Mouse (Mus musculus): Measurements from ENCODE around the gene Eras.
"Not testable (repeated sequence)": the region's sequence is repeated elsewhere in the genome, so short reads cannot be mapped to it uniquely, and the experiment has no call there.

The Eras gene

DNA sequence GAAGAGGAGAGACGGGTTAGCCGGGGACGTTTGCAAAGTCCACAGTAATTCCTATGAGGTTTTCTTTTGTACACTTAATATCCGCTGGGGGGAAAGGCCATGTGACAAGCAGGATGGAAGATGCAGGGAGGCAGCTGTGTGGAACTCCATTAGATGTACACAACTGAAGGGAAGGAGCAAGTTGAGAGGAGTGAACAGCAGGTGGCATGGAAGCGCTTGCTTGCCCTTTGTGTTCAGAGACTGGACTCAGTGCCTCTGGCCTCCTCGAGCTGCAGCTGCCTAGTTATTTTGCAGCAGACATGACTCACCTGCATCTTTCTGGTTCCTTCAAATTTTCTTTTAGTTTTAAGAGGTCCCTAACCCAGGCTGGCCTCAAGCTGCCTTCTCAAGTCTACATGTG lies 17.9 kb downstream of the Eras start:
- no peak for DNase-seq (ENCODE audit: low spot score in 2 of 2)

DNA sequence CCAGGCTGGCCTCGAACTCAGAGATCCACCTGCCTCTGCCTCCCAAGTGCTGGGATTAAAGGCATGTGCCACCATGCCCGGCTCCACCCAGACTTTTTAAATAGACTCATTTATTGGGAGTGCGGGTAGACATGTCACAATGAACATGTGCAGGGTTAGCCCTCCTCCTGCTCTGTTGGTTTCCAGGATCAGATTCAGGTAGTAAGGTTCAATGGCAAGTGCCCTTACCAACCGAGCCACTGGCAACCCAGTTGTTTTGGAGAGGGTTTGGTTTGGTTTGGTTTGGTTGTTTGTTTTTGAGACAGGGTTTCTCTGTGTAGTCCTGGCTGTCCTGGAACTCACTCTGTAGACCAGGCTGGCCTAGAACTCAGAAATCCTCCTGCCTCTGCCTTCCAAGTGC lies 19.2 kb downstream of the Eras start, which contains the start of gene Gm10490:
TSS of gene Gm10490 (plus strand) at position 301 of the 400 bp plus-strand sequence.
- DNase-seq (ENCODE audit: low spot score in 2 of 2) = not testable (repeated sequence)

DNA sequence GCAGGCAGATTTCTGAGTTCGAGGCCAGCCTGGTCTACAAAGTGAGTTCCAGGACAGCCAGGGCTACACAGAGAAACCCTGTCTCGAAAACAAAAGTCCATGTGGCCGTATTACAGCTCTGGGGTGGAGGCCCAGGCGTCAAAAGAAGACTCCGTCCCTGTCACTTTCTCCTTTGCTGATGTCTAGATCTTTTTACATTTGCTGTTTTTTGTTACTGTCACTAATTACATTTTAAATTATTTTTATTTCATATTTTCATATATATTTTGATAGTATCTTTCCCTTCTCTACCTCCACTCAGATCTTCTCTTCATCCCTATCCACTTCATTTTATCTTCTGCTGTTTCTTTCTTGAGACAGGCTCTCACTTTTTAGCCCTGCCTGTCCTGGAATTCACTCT lies 20.7 kb downstream of the Eras start, which contains the start of gene Gm10491:
TSS of gene Gm10491 (minus strand) at position 101 of the 400 bp plus-strand sequence.
- DNase-seq (ENCODE audit: low spot score in 2 of 2) = no peak

DNA sequence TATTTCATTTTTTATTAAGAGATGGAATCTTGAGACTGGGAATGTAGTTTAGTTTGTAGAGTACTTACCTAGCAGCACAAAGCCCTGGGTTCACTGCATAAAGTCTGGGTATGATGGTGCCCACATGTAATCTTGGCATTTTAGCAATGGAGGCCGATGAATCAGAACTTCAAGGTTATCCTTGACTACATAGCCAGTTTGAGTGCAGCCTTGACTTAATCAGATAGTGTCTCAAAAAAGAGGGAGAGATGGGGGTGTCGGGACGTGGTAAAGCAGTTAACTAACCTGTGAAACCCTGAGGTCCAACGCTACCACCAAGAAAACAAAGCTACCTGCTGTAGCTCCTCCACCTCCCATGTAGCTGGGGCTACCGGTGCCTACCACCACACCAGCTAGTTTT lies 24.0 kb downstream of the Eras start:
- DNase-seq (ENCODE audit: low spot score in 2 of 2) = no peak

DNA sequence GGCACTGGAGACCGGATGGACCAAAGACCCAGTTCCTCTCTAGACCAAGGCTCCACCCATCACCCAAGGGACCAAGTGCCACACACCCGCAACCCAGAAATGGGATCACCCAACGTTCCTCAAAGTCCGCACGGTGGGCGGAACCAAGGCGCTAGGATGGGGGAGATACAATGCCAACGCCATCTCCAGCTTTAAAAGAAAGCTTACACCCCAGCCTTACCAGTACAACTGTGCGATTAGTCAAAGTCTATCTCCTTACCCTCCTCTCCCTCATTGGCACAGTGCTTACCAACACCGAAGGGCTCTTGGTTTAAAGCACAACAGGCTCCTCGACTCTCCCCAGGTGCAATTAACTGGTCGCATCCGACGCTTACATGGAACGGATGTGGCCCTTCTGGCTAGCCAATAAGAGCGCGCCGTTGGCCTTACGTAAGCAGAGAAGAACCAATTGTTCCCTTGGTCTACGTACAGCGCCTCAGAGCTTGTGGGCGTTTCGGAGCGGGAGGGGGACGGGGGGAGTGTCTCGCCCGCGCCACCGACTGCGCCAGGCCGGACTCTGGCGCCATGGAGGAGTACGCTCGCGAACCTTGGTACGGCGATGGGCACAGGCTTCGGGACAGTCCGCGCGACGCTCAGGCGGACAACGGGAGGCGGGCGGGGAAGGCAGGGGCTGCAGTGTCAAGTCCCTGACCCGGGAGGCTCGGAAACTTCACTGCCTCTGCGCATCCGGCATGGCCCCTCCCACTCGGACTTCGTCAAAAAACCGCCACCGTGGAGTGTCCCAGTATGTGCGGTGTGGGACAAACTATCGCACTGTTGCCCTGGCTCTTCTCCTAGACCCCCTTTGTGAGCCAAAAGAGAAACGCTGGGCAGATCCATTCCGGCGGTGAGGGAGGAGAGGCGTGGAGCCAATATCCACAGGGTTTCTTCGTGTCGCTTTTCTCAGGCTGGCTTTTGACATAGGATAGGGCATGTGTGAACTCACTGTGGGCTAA lies 29.2 kb downstream of the Eras start, which contains the start of the genes Pqbp1 and Timm17b:
TSS of gene Pqbp1 (minus strand) at position 390 of the 995 bp plus-strand sequence.
TSS of gene Timm17b (plus strand) at position 478 of the 995 bp plus-strand sequence.
- DNase-seq (ENCODE audit: low spot score in 2 of 2) = peak; percentile 73 to 87

DNA sequence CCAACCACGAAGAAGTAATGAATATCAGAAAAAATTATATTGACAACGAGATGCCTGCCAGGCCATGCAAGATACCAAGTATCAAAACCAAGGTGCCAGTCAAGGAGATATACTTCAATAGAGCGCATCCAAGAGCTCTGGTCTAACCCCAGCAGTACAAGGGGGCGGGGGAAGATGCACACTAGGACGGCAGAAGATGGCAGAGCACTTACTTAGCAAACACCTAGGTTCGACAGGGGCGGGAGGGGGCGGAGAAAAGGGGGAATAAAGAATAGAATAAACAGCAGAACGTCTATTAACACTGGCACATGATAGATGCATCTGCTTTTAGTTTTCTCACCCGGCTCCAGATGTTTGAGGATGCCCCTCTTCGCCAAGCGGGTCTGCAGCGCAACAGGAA lies 30.2 kb downstream of the Eras start:
- no peak for DNase-seq (ENCODE audit: low spot score in 2 of 2)

DNA sequence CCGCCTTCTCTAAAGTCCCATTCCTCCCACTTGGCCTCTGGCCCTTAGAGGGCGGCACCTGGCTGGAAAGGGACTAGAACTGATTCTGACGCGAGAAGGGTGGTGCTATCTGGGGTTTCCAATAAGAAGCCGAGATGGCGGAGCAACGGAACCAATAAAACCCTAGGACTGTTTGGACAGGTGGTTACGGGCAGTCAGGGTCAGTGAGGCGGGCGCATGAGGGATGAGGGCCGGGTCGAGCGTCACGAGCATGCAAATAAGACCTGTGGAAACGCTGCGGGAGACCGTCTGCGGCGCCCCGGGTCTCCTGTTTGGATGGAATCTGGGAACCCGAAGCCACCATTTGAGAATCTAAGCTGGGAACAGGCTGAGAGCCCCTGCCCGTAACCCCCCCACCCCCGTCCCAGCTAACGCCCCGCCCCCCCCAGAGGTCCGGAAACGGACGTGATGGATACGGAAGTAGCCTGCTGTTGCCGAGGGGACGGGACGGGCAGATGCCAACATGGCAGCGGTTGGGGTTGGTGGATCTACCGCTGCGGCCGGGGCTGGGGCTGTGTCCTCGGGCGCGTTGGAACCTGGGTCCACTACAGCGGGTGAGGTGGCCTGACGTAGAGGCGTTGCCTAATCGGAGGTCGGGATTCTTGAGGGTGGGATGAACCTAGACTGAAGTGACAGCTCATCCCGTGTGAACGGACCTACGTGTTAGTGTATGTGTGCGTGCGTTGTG lies 44.4 kb downstream of the Eras start, which contains the start of gene Slc35a2:
TSS of gene Slc35a2 (plus strand) at position 188 of the 727 bp plus-strand sequence.
- peak; percentile 71 to 89 for DNase-seq (ENCODE audit: low spot score in 2 of 2)

DNA sequence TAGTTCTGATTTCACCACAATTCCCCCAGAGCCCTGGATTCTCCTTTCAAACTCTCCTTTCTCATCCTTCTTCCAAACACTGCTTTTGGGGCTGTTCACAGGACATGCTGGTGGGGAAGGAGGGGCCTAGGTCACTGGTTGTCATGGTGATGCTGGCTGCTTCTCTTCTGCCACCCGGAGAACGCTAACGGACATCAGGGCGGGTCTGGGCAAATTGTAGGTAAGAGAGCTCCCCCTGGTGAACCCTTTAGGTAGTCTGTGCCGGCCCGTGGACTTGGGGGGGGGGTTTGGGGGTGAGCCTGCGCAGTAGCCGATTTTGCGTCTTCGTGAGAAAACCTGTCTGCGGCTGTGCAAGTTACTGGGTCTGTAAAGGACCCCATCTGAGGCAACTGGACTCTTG lies 48.6 kb downstream of the Eras start:
- DNase-seq (ENCODE audit: low spot score in 2 of 2) = peak; percentile 11 to 47

DNA sequence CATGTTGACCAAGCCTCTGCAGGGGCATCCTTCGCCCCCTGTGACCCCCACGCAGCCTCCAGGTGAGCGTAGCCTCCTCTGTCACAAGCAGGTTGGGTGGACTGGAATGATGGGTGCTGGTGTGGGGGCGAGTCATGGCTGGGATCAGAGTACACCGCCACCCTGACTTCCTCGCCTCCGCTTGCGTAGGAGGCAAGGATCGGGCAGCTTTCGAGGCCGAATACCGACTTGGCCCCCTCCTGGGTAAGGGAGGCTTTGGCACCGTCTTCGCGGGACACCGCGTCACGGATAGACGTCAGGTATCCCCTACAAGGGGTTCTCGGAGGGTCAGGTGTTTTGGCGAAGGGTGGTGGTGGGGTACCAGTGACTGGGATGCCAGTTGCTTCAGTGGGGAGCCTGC lies 49.9 kb downstream of the Eras start:
- DNase-seq (ENCODE audit: low spot score in 2 of 2) = no peak

DNA sequence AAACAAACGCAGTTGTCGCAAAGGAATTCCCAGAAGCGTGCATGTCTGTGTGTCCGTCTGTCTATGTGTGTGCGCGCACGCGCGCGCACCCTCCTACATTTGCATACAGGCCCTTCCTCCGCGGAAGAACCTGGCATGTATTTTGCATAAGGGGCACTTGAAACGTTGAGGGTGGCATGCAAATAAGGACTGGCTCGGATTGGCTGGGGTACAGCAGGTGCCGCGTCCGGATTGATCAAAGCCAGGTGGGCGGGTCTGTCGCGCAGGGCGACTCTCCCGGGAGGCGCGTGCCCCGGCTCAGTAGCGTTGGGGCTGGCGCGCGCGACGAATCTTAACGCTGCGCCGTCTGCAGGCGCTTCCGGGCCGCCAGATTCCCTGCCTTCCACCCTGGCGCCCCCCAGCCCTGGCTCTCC lies 50.4 kb downstream of the Eras start, which contains the start of gene Pim2:
TSS of gene Pim2 (plus strand) at position 256 of the 413 bp plus-strand sequence.
- DNase-seq (ENCODE audit: low spot score in 2 of 2) = peak; percentile 59 to 77

All from urinary bladder, postnatal 36 days (tissue).